Mouse (Mus musculus) C2C12 (cell line): ENCODE measurements around the gene Extl2.

ENCODE experiments used
- CTCF ChIP-seq: IDR thresholded peaks from one replicate; pipeline ENCODE4 v1.5.1; 2011; ENCODE audit not compliant: control insufficient read depth, insufficient read depth, insufficient read length
- MAX ChIP-seq: IDR thresholded peaks from one replicate; pipeline ENCODE4 v1.6.1; 2011; ENCODE audit warnings: mild to moderate bottlenecking, control low read depth
- USF1 ChIP-seq: IDR thresholded peaks from one replicate; pipeline ENCODE4 v1.6.1; 2011; ENCODE audit warnings: low read depth, mild to moderate bottlenecking, control low read depth, moderate library complexity

DNA sequence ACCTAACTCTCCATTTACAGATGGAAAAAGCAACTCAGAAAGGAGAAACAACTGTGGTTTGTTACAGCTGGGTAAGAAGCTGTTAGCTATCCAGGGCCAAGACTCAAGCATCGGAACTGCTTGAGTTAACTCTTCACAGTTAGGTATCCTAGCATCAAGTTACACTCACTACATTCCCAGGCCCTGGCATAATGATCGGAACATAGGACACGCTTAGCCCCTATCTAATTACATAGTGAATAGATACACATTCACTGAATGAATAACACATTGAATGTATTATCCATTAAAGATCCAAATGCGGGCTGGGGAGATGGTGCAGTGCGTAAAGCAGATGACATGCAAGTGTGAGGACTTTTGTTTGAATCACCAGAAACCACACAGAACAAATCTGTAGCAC lies 43.2 kb upstream of the Extl2 start:
- TF ChIP-seq CTCF, result no peak
- no peak for TF ChIP-seq USF1
- TF ChIP-seq MAX, result no peak
